ENCODE assay signal across 8 mouse cellular contexts in genomic region chr8:70820101-70820935, GRCm38 (mm10). TPM values are rescaled to one million over a fixed set of nuclear protein-coding genes. Genes with fewer than 3 reads are reported as not detected.
DNase-seq lines count a peak whose midpoint lies in the region; ATAC-seq lines count a peak whose summit lies in the region.

No protein-coding gene starts in this region.

- H3K9me3 ChIP-seq in stomach, embryonic 15.5 days, result no peaks in the 10 kb centered on the region

- H3K4me1 ChIP-seq in stomach, embryonic 15.5 days, result peaks cover 8% of the 10 kb centered on the region; the same call in 1 of the 2 replicates

- peak overlapping the region; percentile 18 for H3K4me3 ChIP-seq in stomach, embryonic 15.5 days (replicated peaks)

- DNase-seq in ES-CJ7 (ENCODE audit: low read depth, low spot score), result peak; percentile 100
- peak; percentile 91 for DNase-seq in embryo, embryonic 10 days (ENCODE audit: low spot score)
- DNase-seq in heart, adult 8-10 months (ENCODE audit: low spot score), result peak; percentile 80
- peak; percentile 80 for DNase-seq in kidney, adult 11 months
- DNase-seq in lung, adult 18-20 months, result peak; percentile 94 to 96
- DNase-seq in B cell, adult 2 months, result no peak
- no peak for DNase-seq in frontal cortex, postnatal 10 days (ENCODE audit: low spot score in 2 of 2)

- 5% methylated on average over 30 of the region's 31 CpGs for WGBS in stomach, embryonic 15.5 days

- no peak overlapping the region for H3K9ac ChIP-seq in stomach, embryonic 15.5 days

- peak; percentile 73 for ATAC-seq in stomach, embryonic 15.5 days (ENCODE audit: insufficient read depth, low FRiP score, low read depth)

- H3K36me3 ChIP-seq in stomach, embryonic 15.5 days, result no peaks in the 10 kb centered on the region

- peaks cover 15% of the 10 kb centered on the region; the same call in 1 of the 2 replicates for H3K27me3 ChIP-seq in stomach, embryonic 15.5 days (replicated peaks)

- H3K27ac ChIP-seq in stomach, embryonic 15.5 days, result no peak overlapping the region; the same call in 1 of the 2 replicates

- H3K4me2 ChIP-seq in stomach, embryonic 15.5 days, result peak overlapping the region; percentile 29

RNA-seq across cellular contexts. Expression of gene Il12rb1, which starts 12.1 kb away (rescaled TPM):
- under 1 TPM in 2 of 4 experiments, not detected in 2; 0.16 to 0.49 TPM for total RNA-seq in heart, adult 8-10 months (2022)
- polyA plus RNA-seq in stomach, embryonic 15.5 days (2015; fragmentation: Nextera tagmentation; extraction: Ambion mirVana), result 0.26 and 0.43 TPM in 2 replicates

RNA-seq across cellular contexts. Expression of gene Mast3, which starts 15.5 kb away (rescaled TPM):
- 1 to 10 TPM; 6.5 to 8.4 (median 7.1) TPM for total RNA-seq in heart, adult 8-10 months (2022)
- 13.3 and 16.5 TPM in 2 replicates for polyA plus RNA-seq in stomach, embryonic 15.5 days (2015; fragmentation: Nextera tagmentation; extraction: Ambion mirVana)

RNA-seq across cellular contexts. Expression of gene Arrdc2, which starts 19.2 kb away (rescaled TPM):
- 10 to 100 TPM in 3 of 4 experiments, 1 to 10 TPM in 1; 7.9 to 23.0 (median 13.6) TPM for total RNA-seq in heart, adult 8-10 months (2022)
- polyA plus RNA-seq in stomach, embryonic 15.5 days (2015; fragmentation: Nextera tagmentation; extraction: Ambion mirVana), result 6.5 and 7.0 TPM in 2 replicates

RNA-seq across cellular contexts. Expression of gene Kcnn1, which starts 42.7 kb away (rescaled TPM):
- total RNA-seq in heart, adult 8-10 months (2022), result 10 to 100 TPM; 12.5 to 14.4 (median 13.2) TPM
- 1.5 and 2.1 TPM in 2 replicates for polyA plus RNA-seq in stomach, embryonic 15.5 days (2015; fragmentation: Nextera tagmentation; extraction: Ambion mirVana)

RNA-seq across cellular contexts. Expression of gene Pik3r2, which starts 43.8 kb away (rescaled TPM):
- total RNA-seq in heart, adult 8-10 months (2022), result 10 to 100 TPM; 19.3 to 24.1 (median 22.2) TPM
- polyA plus RNA-seq in stomach, embryonic 15.5 days (2015; fragmentation: Nextera tagmentation; extraction: Ambion mirVana), result 58.1 and 58.4 TPM in 2 replicates

Comparison
In these comparisons a context has a peak if more than half of its experiments do, and no peak if none do; other contexts are left out.
1. DNase-seq: peak in ES-CJ7 (single experiment), embryo, embryonic 10 days (single experiment), heart, adult 8-10 months (single experiment), kidney, adult 11 months (single experiment) and lung, adult 18-20 months (2 of 2); none in B cell, adult 2 months (0 of 2) and frontal cortex, postnatal 10 days (0 of 2).